Mouse (Mus musculus): ENCODE results near the gene Atp2b2. TPM values are rescaled to one million over a fixed set of nuclear protein-coding genes. Genes with fewer than 3 reads are reported as not detected.
A peak's percentile ranks its signal among the peaks of the same experiment; 100 is the strongest.

The Atp2b2 gene
- polyA plus RNA-seq, 1 experiment from 2014 or later, result 0.09 TPM

GRCm38 (mm10) chr6:113830463-113830862 is 211.9 kb downstream of the Atp2b2 start:
- Histone ChIP-seq H3K27ac (ENCODE audit: low read depth) (no peak overlapping the region), H3K36me3 (ENCODE audit: insufficient read depth) (no peaks in the 10 kb centered on the region), H3K4me3 (ENCODE audit: low read depth, low read length) (no peak overlapping the region), H3K4me2 (no peak overlapping the region), H3K27me3 (ENCODE audit: insufficient read depth, low read length) (no peaks in the 10 kb centered on the region), H3K4me1 (ENCODE audit: insufficient read depth) (no peaks in the 10 kb centered on the region), H3K9ac (no peak overlapping the region), H3K9me3 (ENCODE audit: low read depth, low read length) (no peaks in the 10 kb centered on the region)
- DNase-seq, result no peak
- no peak for ATAC-seq (ENCODE audit: insufficient read depth)
- no peak for TF ChIP-seq CTCF (IDR thresholded peaks at IDR 0.05; ENCODE audit: low read depth)
- WGBS, result 92% methylated on average over 2 of the region's 2 CpGs

GRCm38 (mm10) chr6:113827309-113827708 is 215.1 kb downstream of the Atp2b2 start:
- Histone ChIP-seq H3K4me1 (ENCODE audit: insufficient read depth) (no peaks in the 10 kb centered on the region), H3K4me2 (no peak overlapping the region), H3K36me3 (ENCODE audit: insufficient read depth) (no peaks in the 10 kb centered on the region), H3K4me3 (ENCODE audit: low read depth, low read length) (no peak overlapping the region), H3K9me3 (ENCODE audit: low read depth, low read length) (no peaks in the 10 kb centered on the region), H3K9ac (no peak overlapping the region), H3K27me3 (ENCODE audit: insufficient read depth, low read length) (no peaks in the 10 kb centered on the region), H3K27ac (ENCODE audit: low read depth) (no peak overlapping the region)
- ATAC-seq (ENCODE audit: insufficient read depth), result no peak
- no peak for DNase-seq
- no peak for TF ChIP-seq CTCF (IDR thresholded peaks at IDR 0.05; ENCODE audit: low read depth)
- WGBS, result 76% methylated on average over 4 of the region's 4 CpGs

GRCm38 (mm10) chr6:113822417-113822816 is 220.0 kb downstream of the Atp2b2 start:
- peak; percentile 61 for DNase-seq

GRCm38 (mm10) chr6:113816690-113817089 is 225.7 kb downstream of the Atp2b2 start:
- Histone ChIP-seq H3K4me1 (ENCODE audit: insufficient read depth) (no peaks in the 10 kb centered on the region), H3K4me2 (no peak overlapping the region), H3K4me3 (ENCODE audit: low read depth, low read length) (no peak overlapping the region), H3K9me3 (ENCODE audit: low read depth, low read length) (no peaks in the 10 kb centered on the region), H3K27ac (ENCODE audit: low read depth) (no peak overlapping the region), H3K9ac (no peak overlapping the region), H3K27me3 (ENCODE audit: insufficient read depth, low read length) (no peaks in the 10 kb centered on the region), H3K36me3 (ENCODE audit: insufficient read depth) (no peaks in the 10 kb centered on the region)
- no peak for TF ChIP-seq CTCF (IDR thresholded peaks at IDR 0.05; ENCODE audit: low read depth)
- ATAC-seq (ENCODE audit: insufficient read depth) (no peak), DNase-seq (no peak)
- 82% methylated on average over 3 of the region's 3 CpGs for WGBS

More at GRCm38 (mm10) chr6:113822417-113822816, 220.0 kb downstream of the Atp2b2 start:
- H3K36me3 ChIP-seq (ENCODE audit: insufficient read depth), result no peaks in the 10 kb centered on the region
- H3K9me3 ChIP-seq (ENCODE audit: low read depth, low read length), result no peaks in the 10 kb centered on the region
- H3K27ac ChIP-seq (ENCODE audit: low read depth), result no peak overlapping the region
- 24% methylated on average over 7 of the region's 7 CpGs for WGBS
- no peak overlapping the region for H3K4me2 ChIP-seq
- H3K9ac ChIP-seq, result no peak overlapping the region
- H3K4me3 ChIP-seq (ENCODE audit: low read depth, low read length), result no peak overlapping the region
- no peaks in the 10 kb centered on the region for H3K27me3 ChIP-seq (ENCODE audit: insufficient read depth, low read length)
- no peak for ATAC-seq (ENCODE audit: insufficient read depth)
- H3K4me1 ChIP-seq (ENCODE audit: insufficient read depth), result no peaks in the 10 kb centered on the region
- TF ChIP-seq CTCF (IDR thresholded peaks at IDR 0.05; ENCODE audit: low read depth), result peak; percentile 68

- Histone ChIP-seq H3K36me3 (ENCODE audit: insufficient read depth) (no peaks in the 10 kb centered on the region), H3K4me2 (no peak overlapping the region), H3K9ac (no peak overlapping the region), H3K9me3 (ENCODE audit: low read depth, low read length) (no peaks in the 10 kb centered on the region), H3K27ac (ENCODE audit: low read depth) (no peak overlapping the region), H3K4me1 (ENCODE audit: insufficient read depth) (no peaks in the 10 kb centered on the region), H3K27me3 (ENCODE audit: insufficient read depth, low read length) (no peaks in the 10 kb centered on the region), H3K4me3 (ENCODE audit: low read depth, low read length) (no peak overlapping the region)
- ATAC-seq (ENCODE audit: insufficient read depth) (no peak), DNase-seq (no peak)
- TF ChIP-seq CTCF (IDR thresholded peaks at IDR 0.05; ENCODE audit: low read depth), result no peak
- 31% methylated on average over 1 of the region's 1 CpGs for WGBS
Observed at GRCm38 (mm10) chr6:113811462-113811861, 231.0 kb downstream of the Atp2b2 start.

GRCm38 (mm10) chr6:113810667-113811066 is 231.7 kb downstream of the Atp2b2 start:
- DNase-seq (no peak), ATAC-seq (ENCODE audit: insufficient read depth) (no peak)
- 66% methylated on average over 4 of the region's 4 CpGs for WGBS
- no peak overlapping the region for H3K4me3 ChIP-seq (ENCODE audit: low read depth, low read length)
- H3K4me1 ChIP-seq (ENCODE audit: insufficient read depth), result no peaks in the 10 kb centered on the region
- H3K9me3 ChIP-seq (ENCODE audit: low read depth, low read length), result no peaks in the 10 kb centered on the region
- TF ChIP-seq CTCF (IDR thresholded peaks at IDR 0.05; ENCODE audit: low read depth), result no peak
- no peaks in the 10 kb centered on the region for H3K36me3 ChIP-seq (ENCODE audit: insufficient read depth)
- no peak overlapping the region for H3K27ac ChIP-seq (ENCODE audit: low read depth)
- no peaks in the 10 kb centered on the region for H3K27me3 ChIP-seq (ENCODE audit: insufficient read depth, low read length)
- H3K9ac ChIP-seq, result no peak overlapping the region
- no peak overlapping the region for H3K4me2 ChIP-seq

- Histone ChIP-seq H3K27ac (ENCODE audit: low read depth) (no peak overlapping the region), H3K27me3 (ENCODE audit: insufficient read depth, low read length) (peaks cover 5% of the 10 kb centered on the region; the same call in 1 of the 2 replicates), H3K4me3 (ENCODE audit: low read depth, low read length) (no peak overlapping the region), H3K9ac (no peak overlapping the region), H3K36me3 (ENCODE audit: insufficient read depth) (no peaks in the 10 kb centered on the region), H3K9me3 (ENCODE audit: low read depth, low read length) (0 out of 2 replicates have a peak, but pooled peaks cover 5% of the 10 kb centered on the region), H3K4me1 (ENCODE audit: insufficient read depth) (no peaks in the 10 kb centered on the region), H3K4me2 (no peak overlapping the region)
- TF ChIP-seq CTCF (IDR thresholded peaks at IDR 0.05; ENCODE audit: low read depth), result no peak
- 79% methylated on average over 5 of the region's 5 CpGs for WGBS
- ATAC-seq (ENCODE audit: insufficient read depth) (no peak), DNase-seq (no peak)
Observed at GRCm38 (mm10) chr6:113806241-113806640, 236.2 kb downstream of the Atp2b2 start.

GRCm38 (mm10) chr6:113801233-113801632 is 241.2 kb downstream of the Atp2b2 start:
- Histone ChIP-seq H3K9me3 (ENCODE audit: low read depth, low read length) (0 out of 2 replicates have a peak, but pooled peaks cover 5% of the 10 kb centered on the region), H3K4me2 (no peak overlapping the region), H3K27me3 (ENCODE audit: insufficient read depth, low read length) (peaks cover 23% of the 10 kb centered on the region), H3K9ac (no peak overlapping the region), H3K4me1 (ENCODE audit: insufficient read depth) (no peaks in the 10 kb centered on the region), H3K4me3 (ENCODE audit: low read depth, low read length) (no peak overlapping the region), H3K36me3 (ENCODE audit: insufficient read depth) (no peaks in the 10 kb centered on the region), H3K27ac (ENCODE audit: low read depth) (no peak overlapping the region)
- no peak for TF ChIP-seq CTCF (IDR thresholded peaks at IDR 0.05; ENCODE audit: low read depth)
- ATAC-seq (ENCODE audit: insufficient read depth), result no peak
- DNase-seq, result no peak

Data from lung, embryonic 14.5 days (tissue).